Mouse (Mus musculus) mouse trophoblast stem cell (cell line): ENCODE measurements at regions not wholly inside any gene's neighbourhood (a gene's known extent, or its start where the extent isn't known, plus 50 kb on each side); places are given as distances from the start of the nearest gene placed in this dataset.

Experiments used
- in situ Hi-C, 2 experiments: fragments of 300-500 bp; cut with MseI, MboI; formaldehyde crosslinking; loops; 2 replicates in 1 of 2; 3 replicates in 1 of 2; pipeline ENCODE4 v1.15.1; 2025

DNA sequence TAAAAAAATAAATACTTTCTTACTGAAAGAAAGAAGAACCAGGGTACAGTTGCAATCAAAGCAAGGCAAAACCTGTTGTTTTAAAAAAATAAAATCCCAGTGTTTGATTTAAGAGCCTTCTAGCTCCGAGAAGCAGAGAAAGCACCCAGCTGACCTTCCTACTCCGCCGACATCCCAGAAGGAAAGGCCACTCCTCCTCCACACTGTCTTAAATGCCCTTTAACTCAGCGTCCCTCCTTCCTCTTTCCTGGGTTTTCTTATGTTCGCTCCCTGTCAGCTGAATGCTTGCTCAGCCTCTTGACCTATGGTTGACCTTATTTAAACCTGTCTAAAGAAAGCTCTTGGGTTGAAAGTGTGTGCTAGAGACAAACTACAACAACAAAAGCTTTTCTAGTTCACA is 79.1 kb downstream of the Sptssa start:
- in situ Hi-C loops: no loop called here

GRCm38 (mm10) chr12:54576821-54577220 is 79.6 kb downstream of the Sptssa start:
- in situ Hi-C loops: no loop called here

DNA sequence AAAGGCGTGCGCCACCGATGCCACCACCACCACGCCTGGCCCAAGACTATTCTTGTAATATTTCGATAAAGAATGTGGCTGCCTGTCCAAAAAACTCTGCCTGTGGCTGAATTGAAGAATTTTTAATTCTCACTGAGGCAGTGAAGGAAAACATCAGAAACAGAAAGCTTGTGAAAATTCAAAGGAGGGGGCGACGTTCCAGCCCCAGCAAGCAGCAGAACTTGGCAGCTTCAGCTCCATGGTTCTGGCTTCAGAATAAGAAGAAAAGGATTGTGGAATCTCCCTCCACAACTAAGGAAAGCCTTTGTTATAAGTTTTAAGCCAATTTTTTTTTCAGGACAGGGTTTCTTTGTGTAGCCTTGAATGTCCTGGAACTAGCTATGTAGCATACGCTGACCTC is 83.5 kb downstream of the Sptssa start:
- in situ Hi-C loops: no loop called here

- in situ Hi-C loops: no loop called here
Observed at GRCm38 (mm10) chr12:54568078-54568931, 88.1 kb downstream of the Sptssa start.

- in situ Hi-C loops: no loop called here
Observed at GRCm38 (mm10) chr12:54567426-54567790, 89.0 kb downstream of the Sptssa start.

- in situ Hi-C loops: no loop called here
Observed at GRCm38 (mm10) chr12:54566532-54567425, 89.6 kb downstream of the Sptssa start.

DNA sequence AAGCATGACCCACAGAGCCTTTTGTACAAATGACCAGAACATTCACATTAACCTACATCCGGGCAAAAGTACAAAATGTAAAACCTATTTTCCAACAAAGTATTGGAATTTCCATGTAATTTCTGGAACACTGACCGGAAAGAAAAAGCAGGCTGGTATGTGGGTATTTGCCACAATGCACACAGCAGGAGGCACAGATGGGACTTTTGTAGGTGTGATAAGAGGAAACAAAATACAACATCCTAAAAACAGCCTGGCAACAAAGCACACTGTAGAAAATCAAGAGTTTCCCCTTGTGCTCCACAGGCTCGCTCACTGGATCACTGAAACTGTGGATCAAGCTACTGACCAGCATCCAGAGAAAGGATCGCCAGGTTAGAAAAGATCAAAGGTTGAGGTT is 94.4 kb downstream of the Sptssa start:
- in situ Hi-C loops: no loop called here

DNA sequence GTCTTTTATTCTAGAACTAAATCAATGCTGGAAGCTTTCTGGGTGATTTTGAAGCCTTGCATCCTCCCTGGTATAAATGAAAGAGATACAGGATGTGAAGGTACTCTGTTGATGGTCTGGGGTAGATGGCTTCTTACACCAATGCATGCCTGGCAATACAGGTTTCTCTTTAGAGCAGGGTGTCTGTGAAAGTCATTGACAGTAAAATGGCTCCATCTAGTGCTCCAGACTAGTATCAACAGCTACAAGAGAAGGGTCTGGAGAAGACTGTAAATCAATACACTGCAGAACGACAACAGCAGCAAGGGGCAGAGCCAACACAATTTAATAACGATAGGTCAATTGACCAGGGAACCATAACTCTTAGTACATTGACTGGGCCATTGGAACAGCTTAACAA is 98.3 kb downstream of the Sptssa start:
- in situ Hi-C loops: no loop called here

- in situ Hi-C loops: no loop called here
Observed at GRCm38 (mm10) chr12:54549659-54550058, 106.7 kb downstream of the Sptssa start.

DNA sequence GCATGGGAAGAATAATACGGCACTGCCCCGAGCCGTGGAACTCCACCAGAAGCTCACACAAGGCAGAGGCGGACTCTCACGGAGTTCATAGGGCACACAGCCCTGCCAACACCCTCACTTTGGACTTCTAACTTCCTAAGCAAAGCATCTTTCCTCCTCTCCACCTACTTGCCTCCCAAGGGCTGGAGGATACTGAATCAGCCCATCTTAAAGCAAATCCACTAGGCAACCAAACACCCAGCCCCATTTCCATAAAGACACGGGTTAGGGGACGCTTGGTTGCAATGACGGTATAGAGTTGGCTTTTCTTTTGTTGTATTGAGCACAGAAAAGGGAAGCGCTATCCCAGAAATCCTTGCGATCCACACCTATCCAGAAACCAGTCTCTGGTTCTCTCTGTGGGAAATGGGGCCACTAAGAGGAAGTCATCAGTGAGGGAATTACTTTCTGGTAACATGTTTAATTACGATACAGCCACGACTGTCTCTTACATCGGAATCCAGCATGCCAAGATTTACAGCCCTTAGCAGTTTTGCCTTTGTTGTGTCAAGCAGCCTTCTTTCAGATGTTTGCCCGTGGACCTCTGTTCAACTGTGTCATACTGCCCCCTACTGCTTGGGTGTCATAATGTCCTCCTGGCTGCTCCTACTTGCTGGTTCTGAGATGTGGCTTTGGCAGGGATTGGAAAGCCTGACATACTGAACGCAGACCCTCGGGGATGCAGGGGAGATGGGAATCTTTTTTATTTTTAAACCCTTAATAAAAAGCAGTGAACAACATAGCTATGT is 110.4 kb downstream of the Sptssa start:
- in situ Hi-C loops: no loop called here

GRCm38 (mm10) chr12:54538320-54538705 is 118.1 kb downstream of the Sptssa start:
- in situ Hi-C loops: no loop called here

DNA sequence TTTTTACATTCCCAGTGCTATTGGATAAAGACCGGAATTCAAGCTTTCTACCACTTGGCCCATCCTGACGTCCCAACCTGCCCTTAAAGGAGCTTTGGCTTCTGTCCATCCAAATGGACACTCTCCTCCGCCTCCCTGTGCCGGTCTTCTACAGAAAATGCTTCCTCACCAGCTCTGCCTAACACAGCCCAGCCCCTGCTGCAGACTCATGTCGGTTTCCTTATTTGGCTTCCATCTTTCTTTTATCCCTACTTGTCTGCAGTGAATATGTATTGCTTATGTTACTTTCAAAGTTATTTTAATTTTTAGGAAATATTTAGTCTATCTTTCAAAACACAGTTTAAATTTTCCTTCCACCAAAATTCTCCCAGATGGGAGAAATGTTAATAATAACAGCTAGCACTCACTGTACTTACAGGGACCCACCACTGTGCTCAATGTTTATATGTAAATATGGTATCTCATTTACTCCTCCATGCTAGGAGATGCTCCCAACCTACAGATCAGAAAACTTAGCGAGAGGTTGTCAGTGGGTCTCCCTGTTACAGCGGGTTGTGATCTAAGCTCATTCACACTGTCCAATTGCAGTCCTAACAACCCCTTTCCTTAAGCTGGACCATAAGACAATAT is 118.6 kb downstream of the Sptssa start:
- in situ Hi-C loops: no loop called here

DNA sequence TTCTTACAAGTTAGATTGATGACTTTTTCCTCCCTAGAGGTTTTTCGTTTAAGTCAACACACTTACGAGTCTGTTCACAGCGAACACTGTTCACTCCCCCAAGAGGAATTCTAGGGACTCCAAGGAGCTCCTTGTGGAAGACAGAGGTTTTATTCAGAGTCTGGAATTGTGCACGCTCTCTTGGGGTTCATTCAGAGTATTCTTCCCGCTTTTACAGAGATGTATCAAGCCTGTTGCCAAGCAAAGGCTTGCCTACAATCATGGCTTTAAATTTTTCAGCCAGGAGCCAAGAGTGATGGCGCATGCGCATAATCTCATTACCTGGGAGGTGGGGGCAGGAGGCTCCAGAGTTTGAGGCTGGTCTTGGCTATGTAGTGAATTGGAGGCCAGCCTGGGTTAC is 119.4 kb downstream of the Sptssa start:
- in situ Hi-C loops: no loop called here

- in situ Hi-C loops: no loop called here
Observed at GRCm38 (mm10) chr12:54535556-54536516, 120.5 kb downstream of the Sptssa start.

DNA sequence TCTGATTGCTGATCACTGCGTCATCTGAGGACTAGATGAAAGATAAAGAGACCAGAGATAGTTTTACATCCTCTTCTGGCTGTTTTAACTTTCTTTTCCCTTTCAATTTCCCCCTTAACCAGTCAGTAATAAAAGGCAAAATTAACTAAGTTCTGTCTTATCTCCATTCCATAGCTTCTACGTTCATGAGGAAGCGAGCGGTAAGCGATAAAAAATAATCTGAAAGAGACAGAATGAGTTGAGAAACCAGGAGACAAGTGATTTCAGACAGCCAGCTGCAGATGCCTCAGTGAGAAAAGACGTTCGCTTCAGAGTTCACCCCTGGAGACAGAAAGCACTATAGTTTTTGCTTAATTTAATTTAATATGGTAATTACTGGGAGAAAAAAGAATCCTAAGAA is 121.5 kb downstream of the Sptssa start:
- in situ Hi-C loops: no loop called here

DNA sequence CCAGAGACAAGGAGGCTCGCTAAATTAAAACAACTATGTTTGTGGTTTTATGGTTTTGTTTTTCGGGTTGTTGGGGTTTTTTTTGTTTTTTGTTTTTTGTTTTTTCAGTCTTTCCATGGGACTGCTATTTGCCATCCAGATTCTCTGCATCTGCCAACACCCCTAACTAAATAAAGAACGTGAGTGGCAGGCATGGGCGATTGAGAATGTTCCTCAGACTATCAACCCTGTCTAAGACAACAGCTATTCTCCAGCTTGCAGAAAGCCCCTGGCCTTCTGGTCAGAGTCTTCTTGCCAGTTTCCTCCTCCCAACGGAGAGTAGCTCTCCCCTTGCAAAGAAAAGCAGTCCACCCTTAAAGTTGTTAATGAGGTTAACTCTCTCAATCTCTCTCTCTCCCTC is 123.2 kb downstream of the Sptssa start:
- in situ Hi-C loops: no loop called here

- in situ Hi-C loops: no loop called here
Observed at GRCm38 (mm10) chr12:54532062-54532461, 124.3 kb downstream of the Sptssa start.

GRCm38 (mm10) chr12:54528046-54528445 is 128.3 kb downstream of the Sptssa start:
- in situ Hi-C loops: no loop called here

- in situ Hi-C loops: no loop called here
Observed at GRCm38 (mm10) chr12:54527577-54527976, 128.8 kb downstream of the Sptssa start.

DNA sequence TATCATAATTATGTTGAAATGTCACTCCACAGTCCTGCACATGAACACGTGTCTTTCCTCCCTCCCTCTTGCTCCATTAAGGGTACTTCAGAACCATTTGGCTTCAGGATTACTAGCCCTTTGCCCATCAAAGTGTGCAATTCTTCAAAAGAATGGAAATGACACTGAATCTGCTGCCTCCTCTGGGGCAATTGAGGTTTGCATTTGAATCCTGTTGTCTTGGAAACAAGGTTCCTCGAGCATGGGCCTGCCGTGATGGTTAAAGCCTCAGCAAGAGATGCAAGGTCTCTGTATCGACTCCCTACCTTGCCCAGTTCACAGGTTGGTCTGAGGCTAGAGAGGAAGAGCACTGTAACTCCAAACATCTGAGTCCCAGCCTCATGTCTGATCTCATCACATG is 136.0 kb downstream of the Sptssa start:
- in situ Hi-C loops: no loop called here
